Mouse (Mus musculus): ENCODE measurements around the gene Camkk1.

Camkk1 gene

DNA sequence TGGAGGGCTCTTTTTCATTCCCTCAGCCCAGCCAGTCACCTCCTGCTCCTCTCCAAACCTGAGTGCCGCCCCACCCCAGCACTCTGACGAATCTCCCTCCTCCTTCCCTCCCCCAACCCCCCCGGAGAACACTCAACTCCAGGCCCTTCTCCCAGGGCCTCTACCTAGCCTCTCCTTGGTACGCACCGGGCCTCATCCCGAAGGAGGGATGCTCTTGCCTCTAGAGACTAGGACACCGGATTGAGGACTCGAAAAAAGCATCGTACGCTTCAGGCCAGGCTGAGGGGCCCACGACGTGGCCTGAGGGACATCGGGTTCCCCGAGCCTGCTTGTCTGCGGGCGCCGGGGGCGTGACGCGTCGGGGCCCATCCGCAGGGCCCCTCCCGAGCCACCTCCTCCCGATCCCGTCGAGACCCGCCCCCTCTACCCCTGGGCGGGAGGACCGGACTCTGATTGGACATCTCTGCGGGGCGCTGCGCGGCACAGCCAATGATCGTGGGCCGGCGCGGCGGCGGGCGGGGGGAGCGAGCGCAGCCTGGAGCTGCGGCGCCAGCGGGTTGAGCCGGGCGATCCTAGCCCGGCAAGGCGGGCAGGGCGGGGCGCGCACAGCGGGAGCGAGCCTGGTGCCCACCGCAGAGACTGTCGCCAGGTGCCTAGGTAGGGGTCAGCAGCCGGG lies at the start of gene Camkk1:
TSS of gene Camkk1 (plus strand) at position 538 of the 676 bp plus-strand sequence.
- in situ Hi-C loops (cut with MseI, MboI) = no loop called here

- in situ Hi-C loops (cut with MseI, MboI) = no loop called here
Observed at GRCm38 (mm10) chr11:72974995-72975503, 43.8 kb upstream of the Camkk1 start.

- in situ Hi-C loops (cut with MseI, MboI) = no loop called here
Observed at GRCm38 (mm10) chr11:72982516-72982915, 36.3 kb upstream of the Camkk1 start.

GRCm38 (mm10) chr11:72983283-72983682 lies 35.5 kb upstream of the Camkk1 start:
- in situ Hi-C loops (cut with MseI, MboI) = no loop called here

- in situ Hi-C loops (cut with MseI, MboI) = no loop called here
Observed at GRCm38 (mm10) chr11:72986745-72987144, 32.1 kb upstream of the Camkk1 start.

DNA sequence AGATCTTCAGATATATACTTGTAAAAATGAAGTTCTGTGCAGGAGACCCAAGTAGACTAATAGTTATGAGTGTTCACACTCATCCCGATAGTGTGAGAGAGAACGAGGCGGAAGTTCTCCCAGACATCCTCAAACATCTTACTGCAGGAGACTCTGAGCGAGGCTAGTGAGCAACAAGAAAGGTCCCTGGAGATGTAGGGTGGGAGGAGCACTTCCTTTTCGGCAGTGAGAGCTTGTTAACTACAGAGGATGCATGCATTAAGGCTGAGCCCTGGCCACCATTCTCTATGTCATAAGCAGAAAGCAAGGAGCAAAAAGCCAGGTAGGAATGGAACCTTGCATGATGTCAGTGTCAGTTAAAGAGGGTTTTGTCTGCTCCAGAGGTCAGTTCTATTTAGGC lies 31.6 kb upstream of the Camkk1 start:
- in situ Hi-C loops (cut with MseI, MboI) = no loop called here

DNA sequence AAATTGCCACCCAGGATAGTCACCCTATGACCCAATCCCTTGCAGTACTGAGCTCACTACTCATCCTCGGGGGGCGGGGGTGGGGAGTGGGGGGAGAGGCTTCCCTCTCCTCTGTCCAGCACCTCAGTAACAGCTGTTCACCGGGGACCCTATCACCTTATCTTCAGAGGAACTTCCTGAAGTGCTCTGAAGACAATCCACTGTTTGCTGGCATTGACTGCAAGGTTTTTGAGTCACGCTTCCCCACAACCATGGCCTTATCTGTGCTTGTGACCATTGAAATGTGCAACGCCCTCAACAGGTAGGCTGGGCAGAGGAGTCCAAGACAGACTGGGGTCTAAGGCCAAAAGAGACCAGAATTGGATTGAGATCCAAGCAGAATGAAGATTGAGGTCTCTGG lies 31.0 kb upstream of the Camkk1 start:
- in situ Hi-C loops (cut with MseI, MboI) = no loop called here

- in situ Hi-C loops (cut with MseI, MboI) = no loop called here
Observed at GRCm38 (mm10) chr11:72989044-72989443, 29.8 kb upstream of the Camkk1 start.

GRCm38 (mm10) chr11:72990688-72991087 lies 28.1 kb upstream of the Camkk1 start:
- in situ Hi-C loops (cut with MseI, MboI) = no loop called here

- in situ Hi-C loops (cut with MseI, MboI) = no loop called here
Observed at GRCm38 (mm10) chr11:72991961-72992360, 26.8 kb upstream of the Camkk1 start.

DNA sequence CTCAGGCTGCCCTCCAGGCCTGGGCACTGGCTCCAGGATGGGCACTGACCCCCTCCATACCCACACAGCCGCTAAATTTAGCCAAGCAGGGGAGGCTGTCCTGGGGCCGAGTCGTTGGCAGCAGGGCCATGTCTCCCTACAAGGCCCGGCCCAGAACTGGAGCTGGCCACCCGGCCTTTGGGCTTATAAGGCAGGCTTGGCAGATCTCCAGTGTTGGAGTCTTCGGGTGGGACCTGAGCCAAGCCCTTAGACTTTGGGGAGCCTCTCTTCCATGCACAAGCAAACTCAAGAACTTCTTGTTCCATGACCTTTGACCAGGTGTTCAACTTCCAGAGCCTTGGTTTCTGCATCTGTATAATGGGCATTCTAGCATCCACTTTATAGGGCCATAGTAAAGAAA lies 22.5 kb upstream of the Camkk1 start:
- in situ Hi-C loops (cut with MseI, MboI) = no loop called here

- in situ Hi-C loops (cut with MseI, MboI) = no loop called here
Observed at GRCm38 (mm10) chr11:72996781-72997180, 22.0 kb upstream of the Camkk1 start.

DNA sequence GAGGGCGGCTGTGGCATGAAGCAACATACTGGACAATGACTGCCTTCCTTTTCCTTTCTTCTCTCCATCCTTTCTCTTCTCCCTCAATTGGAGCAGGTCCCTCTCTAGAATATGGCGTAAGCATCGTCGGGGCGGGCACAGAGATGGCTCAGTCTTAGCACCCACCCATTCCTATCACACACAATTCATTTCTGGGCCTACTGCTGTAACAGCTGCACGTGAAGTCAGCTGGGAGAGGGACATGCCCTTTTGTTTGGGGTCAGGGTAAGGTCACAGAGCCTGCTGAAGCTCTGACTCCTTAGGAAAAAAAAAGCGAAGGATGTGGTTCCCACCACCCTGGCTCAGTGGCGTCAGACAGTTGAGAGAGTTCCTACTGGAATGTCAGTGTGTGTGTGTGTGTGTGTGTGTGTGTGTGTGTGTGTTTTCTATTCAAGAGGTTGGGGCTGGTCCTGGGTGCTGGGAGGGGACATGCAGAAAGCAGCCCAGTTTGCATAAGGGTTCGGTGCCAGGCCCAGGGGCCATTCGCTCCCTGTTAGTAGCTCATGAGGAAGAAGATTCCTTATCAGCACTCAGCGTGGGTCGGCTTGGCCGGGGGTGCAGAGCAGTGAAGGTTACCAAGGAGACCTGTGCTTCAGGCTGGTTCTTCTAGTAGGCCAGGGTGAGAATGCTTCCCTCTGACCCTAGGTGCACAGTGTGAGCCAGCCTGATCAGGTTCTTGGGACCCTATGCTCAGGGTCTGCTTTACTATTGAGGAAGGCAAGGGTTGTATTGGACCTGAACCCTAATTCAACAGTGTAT lies 21.1 kb upstream of the Camkk1 start:
- in situ Hi-C loops (cut with MseI, MboI) = no loop called here

DNA sequence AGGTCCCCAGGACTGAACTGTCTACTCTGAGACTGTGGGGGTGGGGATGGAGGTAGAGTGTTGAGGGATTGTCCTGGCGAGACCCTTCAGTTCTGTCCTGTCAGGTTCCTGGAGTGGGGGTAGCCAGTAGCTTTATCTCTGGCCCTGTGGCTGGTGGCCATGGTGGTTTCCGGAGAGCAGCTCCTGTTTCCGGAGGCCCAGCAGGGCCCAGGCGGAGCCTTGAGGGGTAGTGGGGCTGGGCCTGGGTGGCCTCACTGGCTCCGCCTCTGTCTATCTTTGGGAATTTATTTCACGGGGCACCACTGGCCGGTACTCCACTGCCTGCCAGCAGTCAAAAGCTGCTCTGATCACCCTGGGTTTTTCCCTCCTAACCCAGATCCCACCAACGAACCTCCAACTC lies 20.0 kb upstream of the Camkk1 start, which contains the start of gene P2rx1:
TSS of gene P2rx1 (plus strand) at position 333 of the 400 bp plus-strand sequence.
- in situ Hi-C loops (cut with MseI, MboI) = no loop called here

- in situ Hi-C loops (cut with MseI, MboI) = loop anchor here (5.0 kb wide), 1 partner anchor 74 kb away; no protein-coding TSS in a partner anchor
Observed at GRCm38 (mm10) chr11:73001029-73001428, 17.8 kb upstream of the Camkk1 start.

DNA sequence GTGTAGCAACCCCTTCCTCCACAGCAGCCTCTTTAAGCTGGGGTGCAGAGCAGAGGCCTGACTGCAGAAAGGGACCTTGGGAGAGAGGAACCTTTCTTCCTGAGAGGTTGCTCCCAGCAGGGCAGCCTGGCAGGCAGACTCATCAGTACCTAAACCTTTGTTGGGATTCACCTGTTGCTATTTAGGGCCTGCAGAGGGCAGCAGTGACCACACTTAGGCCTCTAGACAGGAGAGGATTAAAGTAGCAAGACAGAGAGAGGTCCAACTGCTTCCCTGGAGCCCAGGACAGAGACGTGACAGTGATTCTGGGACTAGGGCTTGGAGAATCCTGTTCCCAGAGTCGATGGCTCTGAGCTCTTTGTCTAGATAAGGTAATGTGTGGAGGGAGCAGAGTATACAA lies 12.4 kb upstream of the Camkk1 start:
- in situ Hi-C loops (cut with MseI, MboI) = loop anchor here (5.0 kb wide), 1 partner anchor 36 kb away; no protein-coding TSS in a partner anchor

DNA sequence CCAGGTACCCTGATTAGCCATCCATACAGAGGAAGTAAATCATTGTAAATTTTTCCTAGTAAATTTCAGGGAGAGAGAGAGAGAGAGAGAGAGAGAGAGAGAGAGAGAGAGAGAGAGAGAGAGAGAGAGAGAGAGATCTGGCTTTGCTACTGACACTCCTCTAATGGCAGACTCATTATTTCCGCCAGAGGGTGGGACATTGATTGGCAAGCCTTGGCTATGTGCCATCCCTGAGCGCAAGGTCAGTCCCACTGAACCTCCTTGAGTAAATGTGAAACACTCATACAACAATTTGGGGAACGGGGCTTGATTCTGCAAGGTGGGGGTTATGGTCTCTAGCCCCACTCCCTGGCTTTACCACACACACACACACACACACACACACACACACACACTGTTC lies 11.7 kb upstream of the Camkk1 start:
- in situ Hi-C loops (cut with MseI, MboI) = loop anchor here (5.0 kb wide), 1 partner anchor 35 kb away; no protein-coding TSS in a partner anchor

GRCm38 (mm10) chr11:73007698-73008481 lies 10.9 kb upstream of the Camkk1 start:
- in situ Hi-C loops (cut with MseI, MboI) = loop anchor here (5.0 kb wide), 1 partner anchor 34 kb away; no protein-coding TSS in a partner anchor

DNA sequence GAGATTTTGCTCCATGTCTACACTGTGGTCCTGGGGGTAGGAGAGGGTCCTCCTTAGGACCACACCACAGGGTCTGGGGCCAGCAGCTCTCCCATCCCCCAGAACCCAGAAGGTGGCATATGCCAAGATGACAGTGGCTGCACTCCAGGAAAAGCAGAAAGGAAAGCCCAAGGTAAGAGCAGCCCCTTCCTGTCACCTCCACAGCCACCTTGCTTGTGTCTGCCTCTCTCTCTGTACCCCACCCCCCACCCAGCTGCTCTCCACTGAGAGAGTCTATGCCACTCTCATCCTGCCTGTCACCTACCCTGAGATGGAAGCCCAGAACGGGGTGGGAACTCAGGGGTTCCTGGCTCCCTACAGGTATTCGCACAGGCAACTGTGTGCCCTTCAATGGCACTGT lies 10.0 kb upstream of the Camkk1 start:
- in situ Hi-C loops (cut with MseI, MboI) = loop anchor here (5.0 kb wide), 1 partner anchor 33 kb away; no protein-coding TSS in a partner anchor

GRCm38 (mm10) chr11:73009531-73010274 lies 9.1 kb upstream of the Camkk1 start:
- in situ Hi-C loops (cut with MseI, MboI) = loop anchor here (5.0 kb wide), 1 partner anchor 33 kb away; no protein-coding TSS in a partner anchor

GRCm38 (mm10) chr11:73013981-73014380 lies 4.8 kb upstream of the Camkk1 start:
- in situ Hi-C loops (cut with MseI, MboI) = no loop called here
